Mouse (Mus musculus): ENCODE measurements around the gene Prkaca.

DNA sequence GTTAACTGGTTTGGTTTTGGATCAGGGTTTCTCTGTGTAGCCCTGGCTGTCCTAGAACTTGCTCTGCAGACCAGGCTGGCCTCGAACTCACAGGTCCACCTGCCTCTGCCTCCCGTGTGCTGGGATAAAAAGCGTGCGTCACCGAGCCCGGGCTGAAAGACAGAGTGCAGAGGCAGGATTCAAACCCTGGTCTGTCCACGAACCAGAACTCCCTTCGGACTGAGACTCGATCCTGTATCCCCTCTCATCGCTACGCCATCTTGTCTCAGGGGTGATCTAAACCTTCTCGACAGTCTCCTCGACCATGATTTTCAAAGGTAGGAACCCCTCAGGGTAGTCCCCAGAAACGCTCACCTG, 18.1 kb upstream of the Prkaca start:
- TF ChIP-seq CTCF (conservative IDR thresholded peaks at IDR 0.05 in 1 of 2, IDR thresholded peaks at IDR 0.05 in 1 of 2; ENCODE audit: low read depth in 2 of 2, low read length in 2 of 2) (no peak), ETS1 (conservative IDR thresholded peaks at IDR 0.05; ENCODE audit: low read depth, low read length) (no peak), MAFK (IDR thresholded peaks at IDR 0.05; ENCODE audit: insufficient replicate concordance, low read length) (no peak), EP300 (IDR thresholded peaks at IDR 0.05; ENCODE audit: low read length) (no peak)
